Mouse (Mus musculus) stomach, postnatal 0 days (tissue): ENCODE data around the gene Capn2. TPM values are rescaled to one million over a fixed set of nuclear protein-coding genes. Genes with fewer than 3 reads are reported as not detected.
A peak's percentile ranks its signal among the peaks of the same experiment; 100 is the strongest.

Experiments used
- ATAC-seq: fragments of 200-750 bp; cut with Nextera tagmentation; 2 replicates; pipeline ENCODE4 v1.8.0; 2017; ENCODE audit not compliant: low FRiP score, low TSS enrichment
- DNase-seq: peaks from one replicate; pipeline ENCODE4 v3.0.0-alpha.2; 2016; ENCODE audit warnings: low spot score
- H3K27ac ChIP-seq: fragments of 300-500 bp; sonication (generic); replicated peaks from 2 replicates; pipeline ENCODE4 v1.5.1; 2014; ENCODE audit warnings: mild to moderate bottlenecking, control low read depth
- H3K27me3 ChIP-seq: fragments of 300-500 bp; sonication (generic); 2 replicates; pipeline ENCODE4 v1.6.1; 2014; ENCODE audit warnings: low read length; ENCODE audit not compliant: control insufficient read depth, insufficient read depth
- H3K36me3 ChIP-seq: fragments of 300-500 bp; sonication (generic); 2 replicates; pipeline ENCODE4 v1.6.1; 2014; ENCODE audit warnings: low read length, mixed read lengths; ENCODE audit not compliant: control insufficient read depth, insufficient read depth
- H3K4me1 ChIP-seq: fragments of 300-500 bp; sonication (generic); replicated peaks from 2 replicates; pipeline ENCODE4 v1.6.1; 2014; ENCODE audit warnings: antibody characterized with exemption; ENCODE audit not compliant: control insufficient read depth, insufficient read depth
- H3K4me2 ChIP-seq: fragments of 300-500 bp; sonication (generic); replicated peaks from 2 replicates; pipeline ENCODE4 v1.6.1; 2014; ENCODE audit warnings: low read depth, mild to moderate bottlenecking, control low read depth, moderate library complexity
- H3K4me3 ChIP-seq: fragments of 300-500 bp; sonication (generic); 2 replicates; pipeline ENCODE4 v1.5.1; 2014; ENCODE audit warnings: low read depth, low read length, control low read depth
- H3K9ac ChIP-seq: fragments of 300-500 bp; sonication (generic); 2 replicates; pipeline ENCODE4 v1.6.1; 2014; ENCODE audit warnings: mild to moderate bottlenecking, low read length, control low read depth, mixed read lengths
- H3K9me3 ChIP-seq: fragments of 300-500 bp; sonication (generic); 2 replicates; pipeline ENCODE4 v1.6.1; 2016; ENCODE audit warnings: low read length; ENCODE audit not compliant: control insufficient read depth
- CTCF ChIP-seq: IDR thresholded peaks from 2 replicates; pipeline ENCODE4 v1.5.1; 2016; ENCODE audit warnings: antibody characterized with exemption, low read depth, mild to moderate bottlenecking, moderate library complexity
- EP300 ChIP-seq: optimal IDR thresholded peaks from 2 replicates; pipeline ENCODE3; 2016; ENCODE audit warnings: antibody characterized with exemption
- WGBS: fragments of 180-500 bp; shearing (Covaris S2); extraction: QIAGEN DNeasy Blood & Tissue Kit; methylation state at CpG from one replicate; pipeline ENCODE4 v1.1.7; 2014; 5-methylcytosine and 5-hydroxymethylcytosine counted together
- polyA plus RNA-seq: library from polyadenylated mRNA; unstranded; fragments of >200 nt; fragmentation: Nextera tagmentation; extraction: Ambion mirVana; gene quantifications from 2 replicates; pipeline ENCODE4 v1.2.1, GENCODE M21; 2015

The Capn2 gene
- polyA plus RNA-seq, 1 experiment from 2014 or later, result 55.6 TPM

GRCm38 (mm10) chr1:182520938-182521500 lies 3.6 kb upstream of the Capn2 start:
- H3K4me2 ChIP-seq, result no peak overlapping the region
- DNase-seq (no peak), ATAC-seq (no peak)
- H3K27ac ChIP-seq, result peak overlapping the region; percentile 77
- H3K9me3 ChIP-seq, result no peaks in the 10 kb centered on the region
- H3K9ac ChIP-seq, result no peak overlapping the region
- peaks cover 12% of the 10 kb centered on the region; the same call in 1 of the 2 replicates for H3K4me1 ChIP-seq
- H3K36me3 ChIP-seq, result no peaks in the 10 kb centered on the region
- H3K27me3 ChIP-seq, result no peaks in the 10 kb centered on the region
- no peak for TF ChIP-seq CTCF
- no peak for TF ChIP-seq EP300
- no peak overlapping the region for H3K4me3 ChIP-seq
- WGBS, result 63% methylated on average over 8 of the region's 8 CpGs

GRCm38 (mm10) chr1:182520091-182520937 lies 2.9 kb upstream of the Capn2 start:
- Histone ChIP-seq H3K9ac (no peak overlapping the region), H3K4me3 (no peak overlapping the region), H3K4me2 (peak overlapping the region; percentile 40), H3K27me3 (no peaks in the 10 kb centered on the region), H3K9me3 (no peaks in the 10 kb centered on the region), H3K36me3 (no peaks in the 10 kb centered on the region), H3K27ac (peak overlapping the region; percentile 77), H3K4me1 (peaks cover 18% of the 10 kb centered on the region; the same call in 1 of the 2 replicates)
- WGBS, result 11% methylated on average over 14 of the region's 14 CpGs
- DNase-seq (peak; percentile 74), ATAC-seq (peak; percentile 75)
- TF ChIP-seq EP300 (no peak), CTCF (peak; percentile 29)

- Histone ChIP-seq H3K27me3 (no peaks in the 10 kb centered on the region), H3K9me3 (no peaks in the 10 kb centered on the region), H3K36me3 (0 out of 2 replicates have a peak, but pooled peaks cover 2% of the 10 kb centered on the region), H3K4me3 (no peak overlapping the region), H3K4me2 (peak overlapping the region; percentile 40), H3K27ac (peak overlapping the region; percentile 77), H3K4me1 (peaks cover 19% of the 10 kb centered on the region; the same call in 1 of the 2 replicates), H3K9ac (no peak overlapping the region)
- DNase-seq, result no peak
- TF ChIP-seq CTCF (no peak), EP300 (no peak)
- no peak for ATAC-seq
- 43% methylated on average over 5 of the region's 5 CpGs for WGBS
Observed at GRCm38 (mm10) chr1:182519341-182519740, 1.9 kb upstream of the Capn2 start.

GRCm38 (mm10) chr1:182518811-182519210 lies 1.4 kb upstream of the Capn2 start:
- Histone ChIP-seq H3K27me3 (no peaks in the 10 kb centered on the region), H3K36me3 (0 out of 2 replicates have a peak, but pooled peaks cover 2% of the 10 kb centered on the region), H3K4me2 (no peak overlapping the region), H3K27ac (peak overlapping the region; percentile 65; the same call in 1 of the 2 replicates), H3K9ac (no peak overlapping the region), H3K4me1 (peaks cover 19% of the 10 kb centered on the region; the same call in 1 of the 2 replicates), H3K9me3 (no peaks in the 10 kb centered on the region), H3K4me3 (no peak overlapping the region)
- no peak for TF ChIP-seq EP300
- no peak for TF ChIP-seq CTCF
- no peak for ATAC-seq
- DNase-seq, result no peak
- 77% methylated on average over 6 of the region's 6 CpGs for WGBS

DNA sequence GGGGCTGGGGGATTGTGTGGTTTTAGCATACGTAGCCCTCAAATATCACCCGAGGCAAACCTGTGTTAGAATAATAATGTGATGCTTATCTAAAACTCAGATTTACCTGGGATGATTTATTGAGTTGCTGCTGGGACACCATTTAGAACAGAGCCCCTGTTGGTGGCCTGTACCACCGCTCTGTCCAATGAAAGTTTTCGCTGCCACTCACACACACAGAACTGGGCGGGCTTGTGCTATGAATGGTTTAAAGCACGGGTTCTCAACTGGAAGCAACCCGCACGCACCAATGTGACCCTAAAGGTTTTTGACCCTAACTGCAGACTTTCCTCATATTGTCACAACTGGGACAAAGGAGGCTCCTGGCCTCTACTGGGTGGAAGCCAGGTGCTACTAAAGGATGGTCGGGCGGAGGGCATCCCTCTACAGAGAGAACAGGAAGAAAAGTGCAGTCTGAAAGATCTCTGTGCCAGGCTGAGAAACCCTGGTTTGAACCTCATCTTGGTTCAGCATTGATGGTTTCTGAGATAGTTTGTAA lies 804 bp upstream of the Capn2 start:
- 0 out of 2 replicates have a peak overlapping the region, but pooled peaks have one; percentile 90 for H3K4me2 ChIP-seq
- H3K27ac ChIP-seq, result peak overlapping the region; percentile 65
- no peak overlapping the region for H3K4me3 ChIP-seq
- H3K27me3 ChIP-seq, result no peaks in the 10 kb centered on the region
- DNase-seq, result no peak
- ATAC-seq, result no peak
- peaks cover 19% of the 10 kb centered on the region; the same call in 1 of the 2 replicates for H3K4me1 ChIP-seq
- 75% methylated on average over 10 of the region's 10 CpGs for WGBS
- no peaks in the 10 kb centered on the region for H3K9me3 ChIP-seq
- H3K9ac ChIP-seq, result peak overlapping the region; percentile 97; the same call in 1 of the 2 replicates
- H3K36me3 ChIP-seq, result 0 out of 2 replicates have a peak, but pooled peaks cover 2% of the 10 kb centered on the region
- TF ChIP-seq CTCF (no peak), EP300 (no peak)
